Mouse (Mus musculus): ENCODE data around the gene Rad51b.

The Rad51b gene

GRCm38 (mm10) chr12:79420605-79421004, 123.5 kb downstream of the Rad51b start:
- in situ Hi-C loops (cut with MboI; ENCODE audit: unreplicated experiment in 2 of 2): loop anchor here in 1 of 2 experiments (10.0 kb wide), 1 partner anchor 46 kb away; no protein-coding TSS in a partner anchor

- in situ Hi-C loops (cut with MboI; ENCODE audit: unreplicated experiment in 2 of 2): loop anchor here in 1 of 2 experiments (10.0 kb wide), 1 partner anchor 55 kb away; no protein-coding TSS in a partner anchor
Observed at GRCm38 (mm10) chr12:79429507-79430291, 132.6 kb downstream of the Rad51b start.

- in situ Hi-C loops (cut with MboI; ENCODE audit: unreplicated experiment in 2 of 2): no loop called here
Observed at GRCm38 (mm10) chr12:79431138-79431537, 134.1 kb downstream of the Rad51b start.

- in situ Hi-C loops (cut with MboI; ENCODE audit: unreplicated experiment in 2 of 2): no loop called here
Observed at GRCm38 (mm10) chr12:79433724-79434442, 136.8 kb downstream of the Rad51b start.

- in situ Hi-C loops (cut with MboI; ENCODE audit: unreplicated experiment in 2 of 2): loop anchor here in 1 of 2 experiments (5.0 kb wide), 1 partner anchor 73 kb away; no protein-coding TSS in a partner anchor
Observed at GRCm38 (mm10) chr12:79435474-79435873, 138.4 kb downstream of the Rad51b start.

GRCm38 (mm10) chr12:79436035-79436434, 139.0 kb downstream of the Rad51b start:
- in situ Hi-C loops (cut with MboI; ENCODE audit: unreplicated experiment in 2 of 2): loop anchor here in 1 of 2 experiments (5.0 kb wide), 1 partner anchor 74 kb away; no protein-coding TSS in a partner anchor

GRCm38 (mm10) chr12:79436892-79437291, 139.8 kb downstream of the Rad51b start:
- in situ Hi-C loops (cut with MboI; ENCODE audit: unreplicated experiment in 2 of 2): loop anchor here in 1 of 2 experiments (5.0 kb wide), 1 partner anchor 75 kb away; no protein-coding TSS in a partner anchor

- in situ Hi-C loops (cut with MboI; ENCODE audit: unreplicated experiment in 2 of 2): loop anchor here in 1 of 2 experiments (5.0 kb wide), 1 partner anchor 75 kb away; no protein-coding TSS in a partner anchor
Observed at GRCm38 (mm10) chr12:79437572-79437971, 140.5 kb downstream of the Rad51b start.

GRCm38 (mm10) chr12:79439961-79440360, 142.9 kb downstream of the Rad51b start:
- in situ Hi-C loops (cut with MboI; ENCODE audit: unreplicated experiment in 2 of 2): loop anchor here (5.0 to 10.0 kb wide), 3 partner anchors 75 to 692 kb away; no protein-coding TSS in a partner anchor

- in situ Hi-C loops (cut with MboI; ENCODE audit: unreplicated experiment in 2 of 2): loop anchor here in 1 of 2 experiments (5.0 to 10.0 kb wide), 2 partner anchors 77 to 691 kb away; no protein-coding TSS in a partner anchor
Observed at GRCm38 (mm10) chr12:79441210-79442005, 144.3 kb downstream of the Rad51b start.

- in situ Hi-C loops (cut with MboI; ENCODE audit: unreplicated experiment in 2 of 2): loop anchor here in 1 of 2 experiments (5.0 to 10.0 kb wide), 2 partner anchors 77 to 690 kb away; no protein-coding TSS in a partner anchor
Observed at GRCm38 (mm10) chr12:79442126-79442525, 145.0 kb downstream of the Rad51b start.

GRCm38 (mm10) chr12:79442836-79443390, 145.8 kb downstream of the Rad51b start:
- in situ Hi-C loops (cut with MboI; ENCODE audit: unreplicated experiment in 2 of 2): loop anchor here in 1 of 2 experiments (5.0 to 10.0 kb wide), 2 partner anchors 78 to 689 kb away; no protein-coding TSS in a partner anchor

GRCm38 (mm10) chr12:79444646-79445045, 147.6 kb downstream of the Rad51b start:
- in situ Hi-C loops (cut with MboI; ENCODE audit: unreplicated experiment in 2 of 2): loop anchor here in 1 of 2 experiments (5.0 to 10.0 kb wide), 2 partner anchors 80 to 688 kb away; no protein-coding TSS in a partner anchor

GRCm38 (mm10) chr12:79447039-79447438, 150.0 kb downstream of the Rad51b start:
- in situ Hi-C loops (cut with MboI; ENCODE audit: unreplicated experiment in 2 of 2): loop anchor here in 1 of 2 experiments (10.0 kb wide), 1 partner anchor 82 kb away; no protein-coding TSS in a partner anchor

- in situ Hi-C loops (cut with MboI; ENCODE audit: unreplicated experiment in 2 of 2): loop anchor here in 1 of 2 experiments (10.0 kb wide), 1 partner anchor 85 kb away; no protein-coding TSS in a partner anchor
Observed at GRCm38 (mm10) chr12:79449817-79450411, 152.8 kb downstream of the Rad51b start.

GRCm38 (mm10) chr12:79452882-79453281, 155.8 kb downstream of the Rad51b start:
- in situ Hi-C loops (cut with MboI; ENCODE audit: unreplicated experiment in 2 of 2): no loop called here

GRCm38 (mm10) chr12:79454017-79454416, 156.9 kb downstream of the Rad51b start:
- in situ Hi-C loops (cut with MboI; ENCODE audit: unreplicated experiment in 2 of 2): no loop called here

- in situ Hi-C loops (cut with MboI; ENCODE audit: unreplicated experiment in 2 of 2): no loop called here
Observed at GRCm38 (mm10) chr12:79455061-79455847, 158.2 kb downstream of the Rad51b start.

Measured in v-Abl transformed pro-B cells (cell line).